8 mouse cellular contexts compared by ENCODE assay signal in genomic region chr17:71259727-71260126, GRCm38 (mm10). TPM values are rescaled to one million over a fixed set of nuclear protein-coding genes. Genes with fewer than 3 reads are reported as not detected.
DNase-seq lines count a peak whose midpoint lies in the region; ATAC-seq and TF ChIP-seq lines count a peak whose summit lies in the region.

No protein-coding gene starts in this region.

- no peaks in the 10 kb centered on the region for H3K27me3 ChIP-seq in thymus, adult 2 months (ENCODE audit: control insufficient read depth, insufficient read depth, low read length)

- 58% methylated on average over 11 of the region's 11 CpGs for WGBS in thymus, adult 2 months

- ATAC-seq in common myeloid progenitor, adult 5-6 weeks (replicated peaks; ENCODE audit: low read depth, poor library complexity, severe bottlenecking), result peak; percentile 36
- ATAC-seq in megakaryocyte progenitor cell, adult 5-6 weeks (replicated peaks; ENCODE audit: poor library complexity), result peak; percentile 47
- no peak for ATAC-seq in frontal cortex, adult (ENCODE audit: low TSS enrichment)

- no peak for TF ChIP-seq POLR2A in thymus, adult 2 months (IDR thresholded peaks at IDR 0.05; ENCODE audit: control insufficient read depth, extremely low read depth, insufficient read depth, low read length, poor library complexity)

- no peak overlapping the region for H3K27ac ChIP-seq in thymus, adult 2 months (ENCODE audit: control insufficient read depth, insufficient read depth, low read length)

- no peak overlapping the region for H3K4me3 ChIP-seq in thymus, adult 2 months (ENCODE audit: control insufficient read depth, insufficient read depth, low read length)

- no peaks in the 10 kb centered on the region for H3K4me1 ChIP-seq in thymus, adult 2 months (replicated peaks; ENCODE audit: control insufficient read depth, insufficient read depth, low read length)

- peak; percentile 50 for DNase-seq in adrenal gland, postnatal 14 days
- no peak for DNase-seq in adrenal gland, adult 8-10 months
- peak; percentile 51 for DNase-seq in kidney, postnatal 14 days
- DNase-seq in thymus, adult 2 months, result no peak
- DNase-seq in thymus, postnatal 25 days, result no peak

- H3K36me3 ChIP-seq in thymus, adult 2 months (ENCODE audit: control insufficient read depth, insufficient read depth, low read length), result no peaks in the 10 kb centered on the region

- no peak for TF ChIP-seq CTCF in thymus, adult 2 months (IDR thresholded peaks at IDR 0.05; ENCODE audit: borderline replicate concordance, control insufficient read depth, extremely low read depth, insufficient read depth, low read length, poor library complexity)

RNA-seq across cellular contexts. Expression of gene Emilin2, which starts 52.1 kb away (rescaled TPM):
- 9.2 and 9.4 TPM in 2 replicates for total RNA-seq in adrenal gland, postnatal 14 days (2021)
- 1 to 10 TPM; 4.1 to 8.7 (median 5.4) TPM for total RNA-seq in adrenal gland, adult 8-10 months (2022)
- total RNA-seq in common myeloid progenitor, adult 5-6 weeks (2017), result 36.8 and 41.2 TPM in 2 replicates
- 14.6 and 16.3 TPM in 2 replicates for total RNA-seq in megakaryocyte progenitor cell, adult 5-6 weeks (2015)
- total RNA-seq in megakaryocyte progenitor cell, adult 5-6 weeks (2017), result 20.0 and 23.5 TPM in 2 replicates
- 5.9 and 8.7 TPM in 2 replicates for polyA plus RNA-seq in thymus, adult 2 months (2012; rRNA removed)

Comparison
In these comparisons a context has a peak if more than half of its experiments do, and no peak if none do; other contexts are left out.
1. DNase-seq: peak in adrenal gland, postnatal 14 days (single experiment) and kidney, postnatal 14 days (single experiment); none in adrenal gland, adult 8-10 months (single experiment), thymus, adult 2 months (single experiment) and thymus, postnatal 25 days (single experiment).